Mouse (Mus musculus) frontal cortex, postnatal 36 days (tissue): ENCODE measurements around the gene Pik3ip1.
A peak's percentile ranks its signal among the peaks of the same experiment; 100 is the strongest.

ENCODE experiments used
- DNase-seq, 2 experiments: peaks; one replicate each; pipeline ENCODE4 v3.0.0; 2022; ENCODE audit warnings: low spot score in 2 of 2

Pik3ip1 gene

DNA sequence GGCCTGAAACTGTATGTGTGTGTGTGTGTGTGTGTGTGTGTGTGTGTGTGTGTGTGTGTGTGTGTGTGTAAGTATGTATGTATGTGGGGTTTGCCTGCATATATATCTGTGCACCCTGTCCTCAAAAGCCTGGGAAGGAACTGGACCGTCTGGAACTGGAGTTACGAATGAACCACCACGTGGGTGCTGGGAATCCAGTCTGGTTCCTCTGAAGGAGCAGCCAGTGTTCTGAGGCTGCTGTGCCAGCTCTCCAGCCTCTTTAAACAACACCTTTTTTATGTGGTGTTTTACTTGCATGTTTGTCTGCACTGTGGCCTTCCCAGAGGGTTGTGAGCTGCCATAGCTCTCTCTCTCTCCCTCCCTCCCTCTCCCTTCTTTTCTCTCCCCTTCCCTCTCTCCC is 6.4 kb downstream of the Pik3ip1 start:
- no peak for DNase-seq

DNA sequence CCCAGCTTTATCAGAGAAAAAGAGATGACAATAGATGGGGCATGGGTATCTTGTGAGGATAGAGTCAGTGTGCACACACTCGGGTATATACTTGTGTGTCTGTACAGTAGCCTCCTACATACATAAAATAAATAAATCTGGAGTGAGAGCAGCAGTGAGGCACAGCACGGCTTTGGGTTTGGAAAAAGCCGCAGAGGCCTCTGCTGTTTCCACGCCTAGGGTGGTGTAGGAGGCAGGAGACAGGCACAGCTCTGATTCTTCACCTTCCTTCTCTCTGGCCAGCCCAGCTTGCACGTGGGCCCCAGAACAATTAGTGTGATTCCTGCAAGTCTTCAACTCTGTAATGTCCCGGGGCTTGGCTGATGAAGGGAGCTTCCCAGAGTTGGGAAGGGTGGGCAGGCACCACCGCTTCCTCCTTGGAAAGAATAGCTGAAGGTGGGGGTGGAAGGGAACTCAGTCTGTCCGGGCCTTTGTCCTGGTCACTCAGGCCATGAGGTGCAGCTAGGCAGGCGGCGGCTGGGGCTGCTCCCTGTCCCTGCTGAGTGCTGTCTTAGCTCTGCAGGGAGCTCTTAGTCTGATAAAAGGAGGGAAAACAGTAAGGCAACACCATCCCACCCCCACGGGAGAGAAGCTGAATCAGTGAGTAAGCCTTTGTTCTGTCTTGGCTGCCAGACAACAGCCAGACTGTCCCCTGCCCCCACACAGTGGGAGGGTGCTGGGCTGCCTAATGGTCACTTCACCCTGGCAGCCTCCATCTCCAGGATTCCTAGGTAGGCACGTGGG is 7.2 kb downstream of the Pik3ip1 start:
- DNase-seq, result peak; percentile 70 to 82

DNA sequence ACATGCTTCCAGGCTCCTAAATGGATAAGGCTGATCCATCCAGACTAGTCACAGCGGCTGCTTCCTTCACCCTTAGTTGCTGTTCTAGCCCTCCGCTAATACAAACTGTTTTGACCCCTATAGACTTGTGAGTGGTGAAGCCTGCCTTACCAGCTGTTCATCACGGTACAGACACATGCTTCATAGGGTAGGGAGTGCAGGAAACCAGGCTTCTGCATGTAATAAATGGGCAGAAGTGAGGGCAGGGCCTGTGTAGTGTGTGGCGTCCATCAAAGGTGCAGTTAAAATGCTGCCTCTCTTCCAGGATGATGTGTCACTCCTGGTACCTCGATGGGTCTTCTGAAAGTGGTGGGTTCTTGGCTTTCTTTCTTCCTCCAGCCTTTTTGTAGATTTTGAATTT is 7.8 kb downstream of the Pik3ip1 start:
- DNase-seq, result no peak

DNA sequence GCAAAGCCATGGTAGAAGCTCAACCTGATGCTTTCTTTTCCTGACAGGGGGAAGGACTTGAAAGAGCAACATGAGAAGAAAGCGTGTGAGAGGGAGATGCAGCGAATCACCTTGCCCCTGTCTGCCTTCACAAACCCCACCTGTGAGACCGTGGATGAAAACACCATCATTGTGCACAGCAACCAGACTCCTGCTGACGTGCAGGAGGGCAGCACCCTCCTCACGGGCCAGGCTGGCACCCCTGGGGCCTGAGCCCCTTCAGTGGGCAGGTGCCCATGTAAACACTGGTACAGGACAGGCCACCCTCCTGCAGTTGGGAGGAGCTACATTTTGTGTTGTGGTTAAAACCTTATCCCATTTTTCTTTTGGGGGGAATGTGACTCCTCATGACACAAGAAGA is 11.3 kb downstream of the Pik3ip1 start:
- DNase-seq, result no peak

DNA sequence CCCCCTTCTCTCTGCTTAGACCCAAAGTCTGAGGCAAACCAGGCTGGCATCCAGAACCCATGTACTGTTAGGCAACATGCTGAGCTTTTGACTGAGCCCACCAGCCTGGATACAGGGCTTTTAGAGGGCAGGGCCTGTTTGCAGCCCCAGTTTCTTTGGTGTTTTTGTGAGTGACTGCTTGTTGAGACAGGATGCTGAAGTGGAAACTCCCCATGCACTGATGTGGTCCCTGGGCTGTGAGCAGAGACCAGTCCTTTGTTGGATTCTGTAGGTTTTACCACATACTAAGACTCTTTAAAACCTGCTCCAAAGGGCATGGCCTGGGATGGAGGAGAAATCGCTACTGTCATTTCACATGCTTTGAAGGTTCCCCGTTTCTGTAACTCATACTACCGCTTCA is 14.7 kb downstream of the Pik3ip1 start:
- DNase-seq, result no peak

DNA sequence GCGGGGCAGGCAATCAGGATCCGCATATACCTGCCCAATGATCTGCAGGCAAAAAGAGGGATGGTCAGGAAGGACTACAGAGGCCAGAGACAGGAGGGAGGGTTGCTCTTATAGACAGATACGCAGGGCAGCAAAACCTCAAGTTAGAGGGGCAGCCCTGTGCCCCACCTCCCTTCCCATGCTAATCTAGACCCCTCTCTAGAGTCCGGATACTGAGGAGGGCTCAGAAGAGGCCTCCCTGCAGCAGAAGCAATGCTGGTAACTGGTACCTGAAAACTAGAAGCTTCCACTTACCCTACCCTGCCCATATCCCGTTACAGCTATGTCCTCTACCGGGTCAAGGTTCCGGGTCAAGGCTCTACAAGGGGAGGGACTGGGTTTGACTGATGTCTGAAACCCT is 16.1 kb downstream of the Pik3ip1 start:
- no peak for DNase-seq

DNA sequence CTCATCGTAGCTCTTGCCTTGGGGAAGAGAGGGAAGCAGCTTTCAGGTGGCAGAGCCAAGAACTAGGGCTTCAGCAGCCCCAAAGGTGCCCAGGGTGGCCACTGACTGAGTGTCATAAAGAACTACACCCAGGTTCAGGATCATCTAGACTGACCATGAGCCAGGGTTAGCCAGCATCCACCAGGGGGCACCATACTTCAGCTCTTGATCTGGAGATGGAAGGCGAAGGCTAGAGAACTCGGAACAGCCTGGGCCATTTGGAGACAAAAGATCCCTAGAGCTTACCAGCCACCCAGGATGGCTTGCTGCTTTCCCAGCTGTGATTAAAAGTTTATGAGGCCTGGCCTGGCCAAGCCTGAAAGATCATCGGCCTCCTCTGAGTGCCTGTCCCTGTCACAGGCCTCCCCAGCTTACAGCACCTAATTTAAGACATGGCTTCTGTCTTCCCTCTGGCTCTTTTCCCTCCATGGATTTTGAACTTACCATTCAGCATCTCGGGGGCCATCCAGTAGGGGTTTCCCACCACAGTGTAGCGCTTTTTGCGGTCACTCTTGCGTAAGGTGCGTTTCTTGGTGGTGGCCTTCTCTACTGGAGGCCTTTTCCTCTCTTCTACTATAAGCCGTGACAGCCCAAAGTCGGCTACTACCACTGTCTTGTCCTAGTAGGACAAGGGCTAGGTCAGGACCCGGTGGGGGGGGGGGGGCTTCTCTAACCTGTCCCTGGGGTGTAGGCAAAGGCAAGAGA is 17.1 kb downstream of the Pik3ip1 start:
- DNase-seq, result peak; percentile 82 to 83

DNA sequence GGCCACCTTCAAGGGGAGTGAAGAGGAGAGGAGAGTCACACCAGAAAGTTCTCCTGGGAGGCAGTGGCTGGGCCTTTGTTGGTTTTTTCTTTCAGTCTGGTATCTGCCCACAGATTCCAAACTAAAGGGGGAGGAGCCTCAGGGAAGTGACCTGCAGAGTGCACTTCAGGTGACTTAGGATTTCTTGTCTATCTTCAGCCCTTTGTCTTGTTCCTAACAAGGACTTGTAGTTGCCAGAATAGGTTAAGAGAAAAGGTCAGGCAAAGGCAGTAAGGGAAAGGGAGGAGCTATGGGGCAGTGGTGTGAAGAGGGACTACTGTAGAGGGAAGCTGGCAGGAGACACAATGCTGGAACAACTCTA is 17.6 kb downstream of the Pik3ip1 start:
- no peak for DNase-seq

DNA sequence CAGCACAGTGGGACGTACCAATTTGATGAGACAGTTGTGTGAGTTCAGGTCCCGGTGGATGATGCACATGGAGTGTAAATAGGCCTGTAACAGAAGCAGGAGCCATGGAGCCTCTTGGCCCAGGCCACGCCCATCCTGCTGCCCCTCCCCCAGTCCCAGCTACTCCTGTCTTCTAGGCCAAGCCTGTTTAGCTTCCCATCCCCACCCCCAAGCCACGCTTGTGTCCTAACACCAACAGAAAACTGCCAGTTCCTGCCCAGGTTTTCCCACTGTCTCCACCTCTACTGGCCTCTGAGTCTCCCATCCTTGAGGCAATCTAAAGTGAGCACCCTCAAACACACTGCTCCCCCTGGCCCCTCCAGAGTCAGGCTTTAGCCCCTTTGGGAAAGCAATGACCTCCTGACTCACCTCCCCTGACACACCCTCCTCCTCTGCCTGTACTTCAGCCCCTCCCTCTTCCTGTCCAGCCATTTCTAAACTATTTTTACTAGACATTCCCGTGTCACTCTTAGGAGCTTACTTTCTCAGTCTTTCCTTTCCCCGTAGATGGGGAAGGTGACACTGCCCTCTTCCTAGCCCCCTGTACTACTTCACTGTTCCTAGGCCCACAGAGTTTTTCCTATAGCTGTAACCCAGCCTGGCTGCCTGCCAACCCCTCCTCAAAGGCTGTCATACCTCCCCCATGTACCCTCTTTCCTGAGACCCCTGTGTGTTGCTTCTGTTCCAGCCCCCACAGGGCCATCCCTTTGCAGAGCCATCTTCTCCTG is 18.6 kb downstream of the Pik3ip1 start:
- DNase-seq, result no peak

DNA sequence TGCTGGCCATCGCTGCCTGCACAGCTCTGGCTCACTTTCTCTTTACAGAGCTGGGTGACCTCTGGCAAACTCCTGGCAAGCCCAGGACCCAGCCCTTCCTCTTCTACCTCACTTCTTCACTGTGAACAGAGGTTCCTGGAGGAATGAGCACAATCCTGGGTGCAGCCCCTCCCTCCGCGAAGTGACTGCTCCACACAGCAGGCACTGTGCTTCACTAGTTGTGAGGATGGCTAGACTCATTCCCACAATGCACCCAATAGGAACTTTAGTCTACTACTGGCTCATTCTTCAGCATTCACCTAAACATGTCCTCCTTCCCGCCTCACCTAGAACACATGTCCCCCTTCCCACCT is 19.1 kb downstream of the Pik3ip1 start:
- no peak for DNase-seq

DNA sequence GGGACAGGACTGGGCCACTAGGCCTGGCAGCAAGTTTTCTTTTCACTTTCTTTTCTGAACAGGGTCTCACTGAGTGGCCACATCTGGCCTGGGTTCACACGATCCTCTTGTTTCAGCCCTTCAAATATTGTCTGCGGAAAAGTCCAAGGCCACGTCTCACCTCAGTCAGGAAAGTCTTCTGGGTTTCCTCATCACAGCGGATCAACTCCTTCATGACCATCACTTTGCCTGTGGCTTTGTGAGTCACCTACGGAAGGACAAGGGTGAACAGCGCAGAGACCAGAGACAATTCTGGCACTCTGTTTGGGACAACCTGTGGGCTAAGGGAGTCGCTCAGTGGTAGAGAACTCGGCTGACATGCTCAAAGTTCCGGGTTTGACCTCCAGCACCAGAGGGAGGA is 21.9 kb downstream of the Pik3ip1 start:
- no peak for DNase-seq

DNA sequence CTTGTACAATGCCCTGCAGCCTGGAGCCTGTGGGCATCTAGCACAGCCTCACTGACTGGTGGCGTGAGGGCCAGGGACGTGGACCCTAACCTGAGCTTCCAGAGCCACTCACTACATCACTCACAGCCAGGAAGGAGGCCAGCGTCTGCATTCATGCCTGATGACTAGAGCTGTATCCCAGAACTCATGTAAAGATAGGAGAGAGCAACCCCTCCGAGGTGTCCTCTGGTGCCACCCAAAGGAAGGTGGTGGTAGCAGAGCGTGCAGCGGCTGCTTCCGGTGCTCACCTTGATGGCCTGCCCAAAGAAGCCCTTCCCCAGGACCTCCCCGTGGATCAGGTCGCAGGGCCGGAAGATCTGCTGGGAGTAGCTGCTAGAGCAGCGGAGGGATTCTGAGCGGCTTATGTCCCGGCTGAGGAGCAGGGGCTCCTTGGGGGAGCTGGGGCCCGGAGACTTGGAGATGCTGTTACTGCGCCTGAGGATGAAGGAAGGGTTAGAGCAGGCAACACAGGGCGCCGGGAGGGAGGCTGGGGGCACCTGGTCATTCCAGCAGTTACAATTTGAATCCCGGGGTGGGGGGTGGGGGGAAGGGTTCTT is 22.9 kb downstream of the Pik3ip1 start:
- no peak for DNase-seq

DNA sequence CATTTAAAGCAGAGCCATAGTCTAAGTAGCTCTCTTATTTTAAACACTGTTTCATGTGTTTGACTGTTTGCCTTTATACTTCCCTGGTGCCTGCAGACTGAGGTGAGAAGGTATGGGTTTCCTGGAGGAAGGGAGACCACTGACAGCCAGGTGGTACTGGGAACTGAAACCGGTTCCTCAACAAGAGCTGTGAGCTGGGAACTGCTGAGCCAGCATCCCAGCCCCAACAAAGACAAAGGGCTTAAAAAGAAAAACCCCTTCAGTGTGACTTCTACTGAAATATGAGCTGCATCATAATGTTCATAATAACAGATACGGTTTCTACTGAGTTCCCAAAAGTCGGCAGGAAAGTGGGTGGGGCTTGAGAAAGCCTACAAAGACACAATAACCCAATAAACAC is 32.7 kb downstream of the Pik3ip1 start:
- DNase-seq, result no peak

DNA sequence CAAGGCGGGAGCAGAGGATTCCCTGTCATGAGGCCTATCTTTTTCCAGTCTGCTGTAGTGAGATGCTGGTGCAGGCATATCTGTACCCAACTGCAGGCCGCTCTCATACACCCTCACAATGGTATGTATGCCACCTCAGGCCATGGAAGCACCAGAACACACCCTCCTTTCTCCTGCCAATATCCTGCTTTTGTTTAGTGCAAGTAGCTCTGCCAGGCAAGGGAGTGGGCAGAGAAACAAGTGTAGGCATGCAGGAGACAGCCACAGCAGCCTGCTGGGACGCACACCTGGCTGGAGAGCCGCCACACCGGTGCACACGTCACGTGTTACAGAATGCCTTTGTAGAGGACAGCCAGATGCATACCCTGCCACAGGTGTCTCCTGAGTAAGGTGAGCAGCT is 36.2 kb downstream of the Pik3ip1 start:
- no peak for DNase-seq

DNA sequence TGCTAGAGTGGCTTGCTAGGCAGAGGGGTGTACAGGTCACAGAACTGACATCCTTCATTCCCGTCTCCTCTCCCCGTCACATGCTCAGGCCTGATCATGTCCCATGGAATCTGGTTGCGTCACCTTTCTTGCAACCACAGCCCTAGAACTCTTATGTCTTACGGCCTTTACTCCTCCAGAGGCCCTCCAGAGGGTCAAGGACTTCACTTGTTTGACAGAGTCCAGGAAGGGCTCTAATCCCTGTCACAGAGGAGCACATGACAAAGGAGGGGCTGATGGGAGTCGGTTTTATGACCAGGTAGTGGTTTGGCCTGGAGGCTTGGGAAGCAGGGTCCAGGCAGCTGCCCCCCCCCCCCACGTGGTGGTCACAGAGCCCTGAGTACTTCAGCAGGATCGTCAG is 38.8 kb downstream of the Pik3ip1 start:
- no peak for DNase-seq

DNA sequence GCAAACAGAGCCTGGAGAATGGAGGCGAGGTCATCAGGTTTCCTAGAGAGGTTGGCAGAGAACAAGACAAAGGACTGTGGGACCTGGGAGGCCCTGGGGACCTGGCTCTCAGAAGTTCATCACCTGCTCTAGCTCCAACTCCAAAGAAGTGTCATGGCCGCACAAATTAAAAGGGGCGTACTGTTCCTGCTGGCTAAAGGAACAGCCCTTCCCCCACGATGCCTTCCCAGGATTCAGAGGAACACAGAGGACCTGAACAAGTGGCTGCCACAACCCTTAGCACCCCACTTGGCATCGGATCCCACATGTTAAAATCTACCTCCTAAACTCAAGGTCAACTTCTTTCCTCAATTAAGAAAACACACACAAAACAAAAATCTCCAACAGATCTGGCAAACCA is 39.2 kb downstream of the Pik3ip1 start:
- DNase-seq, result no peak

DNA sequence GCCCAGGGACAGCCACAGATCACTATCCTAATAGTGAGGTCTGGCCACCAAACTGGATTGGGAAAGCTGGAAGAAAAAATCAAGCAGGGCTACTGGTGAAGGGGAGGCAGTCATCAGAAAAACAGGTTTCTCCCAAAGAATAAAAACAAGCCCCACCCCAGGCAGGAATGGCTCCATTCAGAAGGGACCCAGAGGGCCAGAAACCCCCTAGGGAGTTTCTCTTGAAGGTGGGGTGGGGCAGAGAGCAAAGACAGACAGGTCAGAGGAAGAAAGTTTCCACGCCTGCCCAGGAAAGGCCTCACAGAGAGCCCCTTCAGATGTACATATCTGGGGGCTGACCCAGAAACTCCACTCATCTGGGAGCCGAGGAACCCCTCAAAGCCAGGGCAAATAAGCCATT is 40.0 kb downstream of the Pik3ip1 start:
- DNase-seq, result no peak

DNA sequence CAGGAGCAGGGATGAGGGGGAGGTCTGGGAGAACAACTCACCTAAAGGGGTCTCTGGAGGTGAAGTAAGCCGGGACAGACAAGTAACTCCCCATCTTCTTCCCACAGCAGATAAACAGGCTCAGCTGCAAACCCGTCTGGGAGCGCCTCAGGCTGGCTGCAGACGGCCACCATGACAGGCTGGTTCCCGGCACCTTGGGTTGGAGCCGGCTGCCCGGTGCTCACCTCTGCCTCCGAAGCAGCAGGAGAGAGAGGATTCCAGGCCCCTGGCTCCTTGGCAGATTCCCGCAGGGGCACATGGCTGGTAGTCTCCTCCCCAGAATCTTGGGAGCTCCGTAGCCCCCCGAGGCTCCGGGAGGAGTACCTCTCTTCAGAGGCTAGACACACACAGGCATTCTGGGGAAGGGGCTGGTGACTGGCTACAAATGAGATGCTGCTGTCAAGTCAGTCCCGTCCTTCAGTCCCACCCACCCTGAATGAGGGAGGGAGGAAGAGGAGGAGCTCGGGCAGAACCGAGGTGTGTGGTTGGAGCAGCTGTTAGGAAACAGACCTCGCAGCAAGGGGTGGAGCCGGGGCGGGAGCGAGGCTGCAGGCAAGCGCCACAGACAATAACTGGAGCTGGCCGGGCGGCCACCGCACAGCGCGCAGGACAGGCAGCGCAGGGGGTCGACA is 40.9 kb downstream of the Pik3ip1 start:
- peak; percentile 83 to 88 for DNase-seq

DNA sequence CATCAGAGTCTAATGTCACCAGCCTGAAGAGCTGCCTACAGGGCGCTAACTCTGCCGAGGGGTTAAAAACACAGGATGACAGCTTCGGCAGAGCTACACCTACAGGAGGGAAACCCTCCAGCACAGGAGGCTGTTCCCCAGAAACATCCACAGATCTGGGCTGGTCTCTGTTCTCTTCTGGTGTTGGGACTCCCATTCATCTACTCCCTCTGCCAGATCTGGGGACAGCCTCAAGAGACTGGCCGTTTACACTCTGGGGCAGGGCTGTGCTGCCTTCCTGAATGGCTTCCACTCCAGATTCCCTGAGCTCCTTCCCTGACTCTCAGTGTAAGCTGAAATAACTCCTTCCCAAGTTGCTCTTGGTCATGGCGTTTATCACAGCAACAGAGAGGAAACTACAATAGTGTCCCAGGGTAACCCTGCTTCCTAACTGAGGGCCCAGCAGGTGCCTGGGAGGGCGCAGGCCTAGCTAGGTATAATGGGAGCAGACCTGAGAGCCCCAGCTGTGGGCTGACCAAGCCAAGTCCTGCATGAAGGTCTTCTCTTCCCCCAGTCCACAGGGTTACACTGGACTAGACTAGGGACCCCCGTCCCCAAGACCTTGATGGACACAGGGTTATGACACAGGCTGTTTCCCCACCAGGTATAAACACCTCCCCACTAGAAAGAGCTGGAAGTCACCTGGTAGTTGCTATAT is 41.5 kb downstream of the Pik3ip1 start:
- peak in 1 of 2 experiments; percentile 36 for DNase-seq

DNA sequence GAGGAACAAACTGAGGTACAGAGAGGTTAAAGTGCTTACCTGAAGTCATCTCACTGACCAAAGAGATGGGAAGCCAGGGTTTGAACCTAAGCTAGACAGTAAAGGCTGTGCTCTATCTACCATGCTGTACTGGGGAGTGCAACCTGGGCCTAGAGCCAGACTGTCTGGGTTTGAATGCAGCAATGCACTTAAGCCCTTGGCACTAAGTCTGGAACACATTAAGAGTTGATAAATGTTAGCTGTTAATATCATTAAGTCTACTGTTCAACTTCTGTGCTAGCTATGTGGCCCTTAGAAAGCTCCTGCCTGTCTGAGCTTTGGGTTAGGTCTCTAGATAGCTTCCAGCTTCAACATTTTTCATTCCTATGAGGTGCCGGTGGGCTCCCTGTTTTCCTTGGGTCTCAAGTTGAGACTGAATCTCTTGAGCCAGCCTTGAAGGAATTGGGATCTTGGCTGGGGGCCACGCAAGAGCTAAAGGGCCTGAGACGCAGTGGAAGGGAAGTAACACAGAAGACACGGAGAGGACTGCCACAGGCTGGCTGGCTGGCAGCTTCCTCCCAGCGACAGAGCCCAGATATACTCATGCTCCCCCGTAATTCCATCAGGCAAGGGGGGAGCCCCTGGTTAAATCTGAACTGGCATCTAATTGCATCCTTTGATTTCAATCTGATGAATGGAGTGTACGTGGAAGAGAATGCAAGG is 43.5 kb downstream of the Pik3ip1 start:
- DNase-seq, result no peak

DNA sequence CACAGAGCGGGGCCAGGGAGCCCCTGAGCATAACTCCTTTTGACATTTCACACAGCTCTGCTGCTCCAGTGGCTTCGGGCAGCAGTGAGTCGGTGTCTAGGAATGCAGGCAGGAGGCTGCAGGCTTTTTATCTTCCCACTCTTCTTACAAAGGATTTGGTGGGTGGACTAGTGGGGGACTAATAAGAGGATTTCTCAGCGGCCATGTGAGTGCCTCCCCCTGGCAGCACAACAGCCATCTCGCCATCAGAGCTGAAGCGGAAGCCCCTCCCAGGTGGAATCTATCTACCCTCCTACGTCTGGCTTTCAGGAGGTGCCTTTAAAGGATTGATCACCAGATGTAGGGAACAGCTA is 44.1 kb downstream of the Pik3ip1 start:
- DNase-seq, result no peak
